Mouse (Mus musculus) kidney, adult 2 months (tissue): ENCODE data around the gene Ccdc113.

Experiments used
- CTCF ChIP-seq: fragments of 200-500 bp; conservative IDR thresholded peaks from 2 replicates; pipeline ENCODE4 v1.5.1; 2011; ENCODE audit warnings: low read depth, mild to moderate bottlenecking, control low read depth, low read length, moderate library complexity, mixed read lengths; ENCODE audit not compliant: insufficient read depth, insufficient read length
- POLR2A ChIP-seq: fragments of 200-500 bp; IDR thresholded peaks from one replicate; pipeline ENCODE4 v1.6.1; 2011; ENCODE audit warnings: low read depth, low read length, control low read depth

- peak; percentile 67 for TF ChIP-seq CTCF
- no peak for TF ChIP-seq POLR2A
These were observed 66.0 kb downstream of the Ccdc113 start for GRCm38 (mm10) chr8:95599861-95600260.
